Mouse (Mus musculus): Measurements from ENCODE around the gene Tmem108. TPM values are rescaled to one million over a fixed set of nuclear protein-coding genes. Genes with fewer than 3 reads are reported as not detected.
A peak's percentile ranks its signal among the peaks of the same experiment; 100 is the strongest.

Tmem108 gene
- total RNA-seq, 1 experiment from 2014 or later, result 4.6 TPM

DNA sequence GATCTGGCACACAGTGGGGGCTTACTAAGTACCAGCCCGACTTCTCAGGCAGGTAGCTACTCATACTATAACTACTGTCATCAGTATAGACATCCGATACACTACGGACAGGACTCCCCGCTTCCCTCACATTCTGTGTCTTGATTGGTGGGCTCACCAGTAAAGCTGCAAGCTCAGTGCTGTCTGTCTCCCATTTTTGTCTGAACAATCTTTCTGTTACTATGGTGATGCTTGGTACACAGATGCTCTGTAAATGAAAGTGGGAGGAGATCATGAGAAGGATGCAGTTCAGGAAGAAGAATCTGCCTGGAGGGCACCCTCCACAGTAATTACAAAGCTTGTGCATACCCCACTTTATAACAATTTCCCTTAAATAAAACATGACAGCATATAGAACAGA lies 176.8 kb downstream of the Tmem108 start:
- DNase-seq, result no peak

DNA sequence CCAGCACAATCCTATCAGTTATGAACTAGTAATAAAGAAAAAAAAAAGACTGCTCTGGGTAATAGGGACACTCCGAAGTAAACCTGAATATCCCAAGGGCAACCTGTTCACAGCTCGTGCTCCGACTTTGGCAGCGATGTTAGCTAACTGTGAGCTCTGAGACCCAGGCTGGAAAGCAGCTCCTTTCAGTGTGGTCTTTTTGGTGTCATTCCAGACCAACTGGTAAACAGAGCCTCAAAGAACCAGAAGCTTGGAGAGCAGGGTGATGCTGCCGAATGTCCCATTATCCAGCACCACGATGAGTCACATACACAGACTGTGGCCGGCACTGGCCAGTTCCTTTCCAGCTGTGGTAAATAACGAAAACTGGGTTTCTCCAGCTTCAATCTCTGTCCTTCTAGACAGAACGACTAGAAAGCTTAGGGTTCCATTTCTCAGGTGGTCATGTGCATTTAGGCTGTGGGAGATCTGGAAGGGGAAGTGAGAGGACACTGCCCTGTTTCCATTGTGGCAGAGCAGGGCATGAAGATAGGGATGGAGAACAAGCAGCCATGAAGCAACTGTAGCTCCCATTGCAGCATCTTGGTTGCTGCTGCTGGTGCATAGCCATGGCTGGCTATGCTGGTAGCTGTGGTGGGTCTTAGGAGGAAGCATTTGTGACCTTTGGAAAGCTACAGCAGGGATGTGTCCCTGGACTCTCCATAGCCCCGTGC lies 179.2 kb downstream of the Tmem108 start:
- DNase-seq, result no peak

DNA sequence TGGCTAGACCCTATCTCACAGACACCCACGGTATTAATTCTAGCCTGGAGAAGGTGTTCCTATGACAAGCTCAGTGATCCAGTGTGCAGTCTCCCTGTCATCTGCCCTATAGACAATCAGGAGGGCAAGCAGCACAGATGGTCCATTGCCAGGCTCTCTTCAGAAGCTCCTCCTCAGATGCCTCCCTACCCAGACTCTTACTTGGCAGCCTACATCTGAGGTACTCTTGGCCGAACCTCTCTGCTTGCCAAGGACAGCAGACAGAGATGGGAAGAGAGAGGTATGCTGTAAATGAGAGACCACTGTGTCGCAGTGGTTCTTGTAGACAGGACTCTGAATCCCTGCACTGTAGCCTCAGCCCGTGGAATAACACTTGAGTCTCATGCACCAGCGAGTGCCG lies 181.0 kb downstream of the Tmem108 start:
- no peak for DNase-seq

DNA sequence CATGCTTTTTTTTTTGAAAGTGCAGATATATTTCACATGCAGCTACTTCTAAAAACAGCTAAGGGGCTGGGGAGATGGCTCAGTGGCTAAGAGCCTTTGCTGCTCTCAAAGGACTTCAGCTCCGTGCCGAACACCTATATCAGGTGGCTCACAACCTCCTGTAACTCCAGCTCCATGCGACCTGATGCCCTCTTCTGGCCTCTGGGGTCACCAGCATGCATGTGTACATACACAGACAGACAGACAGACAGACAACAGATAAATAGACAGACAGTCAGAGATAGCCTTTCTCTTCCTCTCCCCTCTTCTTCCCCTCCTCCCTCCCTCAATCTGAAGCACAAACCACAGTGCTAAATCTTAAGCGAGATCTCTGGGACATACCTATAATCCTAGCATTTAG lies 181.5 kb downstream of the Tmem108 start:
- no peak for DNase-seq

DNA sequence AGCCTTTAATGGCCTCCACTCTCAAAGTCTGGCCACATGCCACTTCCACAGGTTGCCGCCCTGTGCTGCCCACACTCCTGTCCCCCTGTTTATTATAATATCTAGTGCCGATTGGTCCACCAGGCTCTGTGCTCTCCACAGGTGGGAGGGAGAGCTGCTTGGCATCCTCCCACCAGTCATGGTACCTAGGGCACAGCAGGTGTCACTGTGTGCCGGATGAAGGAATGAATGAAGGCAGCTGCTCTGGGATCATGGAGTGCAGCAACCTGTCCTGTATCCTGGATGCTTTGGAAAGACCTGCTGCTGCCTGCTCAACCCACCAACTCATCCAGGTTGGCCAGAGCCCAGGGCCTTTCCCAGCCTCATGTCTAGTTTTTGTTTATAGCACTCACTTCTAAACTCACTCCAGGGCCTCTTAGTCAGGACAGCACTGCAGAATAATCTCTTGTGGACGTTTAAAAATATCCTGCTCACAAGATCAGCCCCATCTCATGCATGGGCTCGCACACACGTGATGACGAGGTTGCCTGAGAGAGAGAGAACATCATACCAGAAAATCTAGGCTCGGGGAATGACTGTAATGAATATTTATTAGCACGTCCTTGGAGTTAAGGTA lies 182.1 kb downstream of the Tmem108 start:
- DNase-seq, result no peak

DNA sequence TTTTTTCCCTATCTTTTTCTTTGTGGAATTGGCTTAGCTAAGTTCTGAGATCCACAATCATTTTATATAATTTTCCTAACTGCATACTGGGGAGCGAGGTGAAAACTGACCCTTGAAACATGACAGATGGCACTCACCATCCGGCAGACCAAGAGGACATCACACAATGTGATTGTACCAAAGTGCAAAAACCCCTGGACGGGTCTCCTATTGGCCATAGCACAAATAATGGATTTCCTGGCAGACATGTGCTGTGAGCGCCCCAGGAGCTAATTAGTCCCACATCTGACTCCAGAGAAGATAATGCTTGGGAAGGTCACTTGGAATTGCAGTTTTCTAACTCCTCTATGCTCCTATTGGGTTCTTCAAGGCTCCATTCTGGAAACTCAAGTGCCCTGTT lies 183.9 kb downstream of the Tmem108 start:
- DNase-seq, result no peak

DNA sequence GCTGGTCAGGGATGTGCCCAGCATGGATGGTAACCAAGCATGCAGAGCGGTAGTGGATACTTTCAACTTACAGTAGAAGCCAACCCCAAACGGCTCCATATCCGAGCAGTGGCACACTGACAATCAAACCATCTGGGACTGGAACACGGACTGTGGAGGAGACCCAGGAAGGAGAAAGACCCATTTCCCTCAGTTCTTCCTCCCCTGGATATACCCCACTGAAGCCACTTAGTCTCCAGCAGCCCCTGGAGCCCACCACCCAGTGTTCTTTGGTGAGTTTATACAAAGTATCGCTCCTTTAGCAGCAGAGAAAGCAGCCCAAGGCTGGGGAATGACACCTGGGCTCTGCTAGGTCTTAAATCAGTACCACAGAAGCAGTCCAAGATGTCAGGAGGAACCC lies 184.5 kb downstream of the Tmem108 start:
- no peak for DNase-seq

DNA sequence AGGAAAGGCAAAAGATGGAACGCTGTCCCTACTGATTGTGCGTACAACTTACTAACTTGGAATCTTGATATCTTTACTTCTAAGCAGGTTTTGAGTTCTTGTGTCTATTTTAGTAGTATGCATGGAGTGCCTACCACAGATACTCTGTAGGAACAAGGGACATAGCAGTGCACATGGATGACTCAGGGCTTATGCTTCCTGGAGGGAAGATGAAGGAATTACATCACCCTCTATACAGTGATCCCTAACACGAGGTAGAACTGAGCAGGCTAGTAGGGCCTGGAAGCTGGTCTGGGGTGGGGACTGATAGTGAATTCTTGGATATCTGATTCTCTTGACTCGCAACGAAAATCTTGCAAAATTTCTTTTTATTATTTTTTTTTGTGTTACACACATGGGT lies 185.7 kb downstream of the Tmem108 start:
- DNase-seq, result no peak

DNA sequence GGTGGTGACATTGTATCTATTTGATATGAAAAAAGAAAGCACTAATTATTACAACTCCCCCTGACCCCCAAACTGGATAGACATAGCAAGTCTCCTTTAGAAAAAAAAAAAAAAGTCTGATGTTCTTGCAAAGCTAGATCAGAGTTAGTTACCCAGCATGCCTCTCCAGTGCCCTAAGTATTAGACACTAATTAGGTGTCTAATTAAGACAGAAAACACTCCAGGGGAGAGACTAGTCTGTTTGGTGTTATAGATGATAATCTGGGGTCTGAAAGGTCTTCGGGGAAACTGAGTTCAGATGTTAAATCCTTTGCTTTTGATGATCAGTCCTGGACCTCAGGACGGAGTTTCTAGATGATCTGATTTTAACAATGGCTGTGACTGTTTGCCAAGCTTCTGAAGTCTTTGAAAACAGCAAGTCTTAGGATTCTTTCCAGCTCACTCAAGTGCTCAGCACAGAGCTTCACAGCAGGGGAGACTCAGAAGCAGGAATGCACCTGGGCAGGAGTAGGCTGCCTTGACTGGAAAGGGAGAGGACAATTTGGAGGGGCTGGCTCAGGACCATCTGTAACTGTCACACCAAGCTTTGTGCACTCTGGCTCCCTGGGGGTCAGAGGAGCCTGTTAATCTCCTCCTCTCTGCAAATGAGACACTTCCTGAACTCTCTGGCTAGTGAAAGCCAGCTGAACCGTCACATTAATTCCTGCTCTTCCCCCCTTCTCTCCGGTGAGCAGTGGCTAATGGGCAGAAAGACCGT lies 187.5 kb downstream of the Tmem108 start:
- DNase-seq, result no peak

DNA sequence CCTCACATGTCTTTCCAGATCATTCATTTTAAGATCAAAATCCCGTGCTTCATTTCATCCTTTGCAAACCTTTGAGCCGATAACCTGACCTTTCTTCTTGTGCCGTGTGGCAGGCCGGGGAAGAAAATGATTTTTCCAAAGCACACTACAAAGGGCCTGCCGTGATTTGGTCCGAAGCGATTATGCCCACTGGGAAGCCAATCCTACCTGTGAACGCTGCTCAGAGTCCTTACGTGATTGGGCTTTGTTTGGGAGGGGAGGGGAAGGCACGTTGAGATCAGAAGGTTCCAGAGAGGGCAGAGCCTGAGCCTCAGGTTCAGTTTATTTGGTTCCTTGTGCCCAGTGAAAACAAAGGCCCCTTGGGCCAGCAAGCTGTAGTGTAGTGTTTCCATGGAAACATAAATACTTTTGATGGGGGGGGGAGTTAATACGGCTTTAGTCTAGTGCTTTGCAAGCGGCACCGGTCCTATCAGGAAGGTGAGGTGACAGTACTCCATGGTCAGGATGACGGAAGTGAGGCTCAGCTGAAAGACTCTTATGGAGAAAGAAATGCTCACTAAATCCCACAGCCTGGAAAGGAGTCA lies 191.4 kb downstream of the Tmem108 start:
- DNase-seq, result no peak

DNA sequence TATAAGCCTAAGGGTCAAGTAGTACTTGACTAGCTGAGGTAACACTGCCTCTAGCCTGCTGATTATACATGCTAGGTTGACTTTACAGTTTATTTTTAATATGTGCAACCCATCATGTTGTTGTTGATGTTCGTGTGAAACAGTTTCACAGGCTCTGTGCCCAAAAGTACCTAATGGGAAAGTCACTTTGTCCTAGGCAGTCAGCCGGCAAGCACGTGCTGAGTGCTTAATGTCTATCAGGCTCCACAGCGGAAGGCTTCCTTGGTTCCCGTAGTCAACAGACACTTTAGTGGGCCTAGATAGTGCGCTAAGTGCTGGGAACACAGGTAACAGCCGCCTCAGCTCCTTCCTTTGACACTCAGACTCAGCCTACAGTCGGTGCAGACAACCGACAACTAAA lies 192.7 kb downstream of the Tmem108 start:
- no peak for DNase-seq

DNA sequence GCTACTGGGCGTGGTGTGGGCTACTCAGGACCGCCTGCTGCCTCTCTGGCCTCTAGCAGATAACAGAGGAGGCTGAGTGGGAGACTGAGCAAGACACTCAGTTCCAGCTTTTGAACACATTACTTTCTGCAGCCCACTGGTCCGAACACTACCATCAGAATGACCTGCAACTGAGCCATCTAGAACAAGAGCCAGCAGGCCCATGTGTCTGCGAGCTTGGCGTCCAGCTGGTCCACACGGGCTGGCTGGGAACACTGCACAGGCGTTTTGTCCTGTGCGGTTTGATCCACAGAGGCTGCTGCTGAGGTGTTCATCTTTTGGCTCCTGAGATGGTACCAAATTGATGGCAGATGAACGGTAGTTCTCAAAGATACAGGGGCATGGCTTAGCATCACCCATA lies 196.5 kb downstream of the Tmem108 start:
- no peak for DNase-seq

DNA sequence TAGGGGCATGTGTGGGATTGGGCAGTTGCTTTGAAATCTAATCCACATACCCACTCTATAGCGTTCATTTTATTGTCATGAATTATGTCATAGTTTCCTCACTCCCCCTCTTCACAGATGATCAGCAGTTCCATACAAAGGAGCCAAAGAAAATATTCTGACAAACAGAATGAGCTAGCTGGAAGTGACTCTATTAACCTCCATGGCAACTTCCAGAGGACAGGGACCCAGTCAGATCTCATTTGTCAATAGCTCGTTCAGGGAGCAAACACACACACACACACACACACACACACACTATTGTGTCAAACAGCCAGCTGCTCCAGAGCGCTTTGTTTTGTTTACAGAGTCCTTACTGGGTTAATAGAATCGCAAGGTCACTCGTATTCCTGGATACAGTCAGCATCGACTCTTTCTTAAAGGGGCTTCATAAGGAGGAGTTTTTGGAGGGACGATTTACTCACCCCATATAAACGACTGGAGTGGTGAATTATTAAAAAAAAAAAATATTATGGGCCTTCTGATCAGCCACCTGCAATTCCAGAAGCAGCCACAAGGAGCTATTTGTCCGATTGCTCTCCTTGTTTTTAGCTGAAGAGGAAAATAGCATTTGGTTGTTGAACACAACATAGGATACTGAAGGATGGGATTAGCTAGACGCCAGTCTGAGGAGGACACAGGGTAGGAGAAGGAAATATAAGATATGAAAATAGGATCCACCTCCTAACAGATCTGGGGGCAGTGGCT lies 197.6 kb downstream of the Tmem108 start:
- peak; percentile 67 for DNase-seq

DNA sequence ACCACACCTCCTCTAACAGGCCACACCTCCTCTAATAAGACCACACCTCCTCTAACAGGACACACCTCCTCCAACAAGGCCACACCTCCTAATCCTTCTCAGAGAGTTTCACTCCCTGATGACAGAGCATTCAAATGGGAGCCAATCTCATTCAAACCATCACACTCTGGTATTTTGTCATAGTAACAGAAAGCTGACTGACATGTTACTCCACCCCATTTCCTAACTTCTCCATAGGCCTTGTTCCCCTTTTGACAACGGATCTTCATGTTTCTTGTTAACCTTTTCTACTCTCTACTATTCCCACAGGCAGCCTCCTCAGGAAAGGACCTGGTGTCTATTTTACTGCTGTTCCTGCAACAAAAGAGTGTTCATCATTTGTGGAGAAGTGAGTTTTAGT lies 199.6 kb downstream of the Tmem108 start:
- no peak for DNase-seq

DNA sequence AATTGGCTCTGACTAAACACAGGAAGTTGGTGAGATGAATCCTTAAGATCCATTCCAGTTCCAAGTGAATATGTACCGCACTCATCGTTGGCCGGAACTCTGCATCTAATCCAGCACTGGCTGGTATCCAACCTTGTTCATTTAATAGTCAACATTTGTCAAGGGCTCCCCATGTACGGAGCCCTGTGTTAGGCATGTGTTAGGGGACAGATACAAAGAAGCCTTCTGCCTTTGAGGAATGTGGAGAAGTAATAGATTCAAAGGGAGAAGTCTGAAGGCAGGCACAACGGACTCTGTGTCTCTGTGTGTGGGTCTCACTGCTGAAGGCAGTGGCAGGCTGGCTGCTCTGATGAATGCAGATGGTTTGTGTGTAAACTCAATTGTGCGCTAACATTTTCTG lies 202.9 kb downstream of the Tmem108 start:
- DNase-seq, result no peak

DNA sequence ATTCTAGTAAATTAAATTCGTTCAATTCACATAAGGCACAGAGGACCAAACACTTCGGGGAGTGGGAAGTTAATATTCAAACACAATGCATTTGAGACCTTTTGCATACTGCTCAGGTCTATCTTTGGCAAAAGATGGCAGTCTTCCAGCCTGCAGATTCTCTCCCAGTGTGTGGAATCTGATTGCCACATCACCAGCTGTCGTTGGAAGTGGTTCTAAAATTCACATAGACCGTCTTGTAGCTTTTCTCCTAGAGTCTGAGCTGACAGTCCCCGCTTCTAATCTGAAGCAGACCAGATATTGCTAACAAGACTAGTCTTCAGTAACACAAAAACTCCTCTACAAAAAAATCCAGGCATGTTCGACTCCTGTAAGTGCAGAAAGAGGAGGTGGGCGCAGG lies 203.4 kb downstream of the Tmem108 start:
- DNase-seq, result no peak

DNA sequence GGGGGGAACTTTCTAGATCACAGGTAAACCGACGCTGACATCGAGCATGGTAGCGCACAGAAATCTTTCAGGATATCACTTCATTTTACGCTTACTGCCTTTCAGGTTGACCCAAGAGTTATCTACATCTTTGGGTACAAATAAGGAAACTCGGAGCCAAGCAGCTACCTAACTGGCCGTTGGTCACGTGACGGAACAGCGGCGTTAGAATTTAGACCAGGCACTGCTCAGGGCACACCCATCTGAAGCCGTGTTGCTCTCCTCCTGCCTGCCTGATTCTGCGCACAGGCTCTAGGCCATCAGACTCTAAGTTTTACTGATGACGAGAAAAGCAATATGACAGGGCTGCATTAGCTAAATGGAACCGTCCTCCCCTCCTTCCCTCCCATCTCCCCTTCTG lies 204.6 kb downstream of the Tmem108 start:
- DNase-seq, result no peak

DNA sequence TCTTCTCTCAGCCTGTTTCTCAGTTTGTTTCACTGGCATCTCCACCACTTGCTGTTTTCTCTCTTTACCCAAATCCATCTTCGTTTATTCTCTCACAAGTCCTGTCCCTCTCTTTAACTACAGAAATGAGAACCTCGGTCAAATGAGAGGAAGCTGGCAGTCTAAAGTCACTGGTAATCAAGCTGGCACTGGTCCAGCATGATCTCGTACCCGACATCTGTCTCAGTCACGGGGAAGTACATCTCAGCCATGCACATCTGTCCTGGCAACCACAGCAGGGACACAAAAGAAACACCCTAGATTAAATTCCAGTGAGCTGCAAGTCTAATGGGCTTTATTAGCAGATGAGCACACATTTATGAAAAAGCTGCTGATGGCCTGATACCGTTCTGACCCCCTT lies 206.3 kb downstream of the Tmem108 start:
- DNase-seq, result no peak

DNA sequence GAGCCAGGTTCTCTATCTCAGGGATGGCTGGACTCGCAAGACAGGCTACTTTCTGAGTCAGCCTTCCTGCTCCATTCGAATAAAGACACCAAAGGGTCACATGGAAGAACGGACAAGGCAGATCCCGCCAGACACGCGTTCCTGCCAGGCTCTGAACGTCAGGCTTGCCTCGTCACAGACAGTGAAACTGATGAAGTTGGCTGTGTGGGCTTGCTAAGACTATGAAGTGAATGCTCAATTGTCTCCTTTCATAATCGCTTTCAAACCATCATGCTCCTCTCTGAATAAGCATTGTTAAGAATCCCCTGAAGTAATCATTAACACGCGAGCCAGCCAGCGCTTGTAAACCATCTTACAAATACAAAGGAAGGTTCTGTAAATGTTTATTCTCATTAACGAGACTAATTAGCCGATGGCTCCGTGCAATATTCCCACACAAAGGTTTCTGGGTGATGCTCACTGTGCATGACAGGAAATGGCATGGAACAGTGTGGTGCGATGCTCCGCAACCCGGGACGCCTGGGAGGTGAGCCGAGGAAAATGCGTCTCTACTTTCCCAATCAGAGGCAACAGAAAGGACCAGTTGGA lies 210.9 kb downstream of the Tmem108 start:
- no peak for DNase-seq

DNA sequence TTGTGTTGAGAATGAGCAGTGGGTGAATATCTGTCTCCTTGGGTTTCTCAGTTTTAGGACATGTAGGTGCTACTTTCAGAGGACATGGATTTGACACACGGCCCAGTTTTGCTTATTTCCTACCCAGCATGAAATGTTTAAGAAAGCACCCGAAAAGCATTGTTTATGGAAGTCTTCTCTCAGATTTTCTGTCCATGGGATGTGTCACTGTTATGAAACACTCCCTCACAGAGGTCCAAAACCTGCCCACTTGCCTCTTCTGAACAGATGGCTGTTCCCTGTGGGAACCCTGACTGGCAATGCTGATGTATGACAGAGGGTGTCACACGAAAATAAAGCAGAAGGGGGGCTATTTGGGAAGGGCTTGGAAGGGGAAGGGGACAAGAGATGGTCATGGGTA lies 212.5 kb downstream of the Tmem108 start:
- DNase-seq, result no peak

DNA sequence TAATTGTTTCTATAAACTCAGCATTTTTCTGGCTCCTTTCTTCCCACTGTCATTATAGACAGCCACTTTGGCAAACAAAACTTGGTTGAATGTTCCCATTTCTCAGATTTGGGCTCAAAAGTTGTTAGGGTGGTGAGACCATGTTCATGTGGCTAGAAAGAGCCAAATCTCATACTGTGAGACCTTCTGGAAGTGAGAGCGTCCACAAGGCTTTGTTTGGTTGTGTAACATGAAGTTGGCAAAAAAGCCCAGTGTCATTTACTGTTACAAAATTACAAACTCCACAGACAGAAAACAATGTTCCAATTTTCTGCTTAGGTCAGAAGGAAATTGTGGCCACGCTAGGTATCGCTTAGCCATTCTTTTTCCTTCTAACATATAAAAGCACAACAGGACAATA lies 213.0 kb downstream of the Tmem108 start:
- DNase-seq, result no peak
